Mouse (Mus musculus) hindbrain, embryonic 15.5 days (tissue): ENCODE results near the gene Ppp1r10. TPM values are rescaled to one million over a fixed set of nuclear protein-coding genes. Genes with fewer than 3 reads are reported as not detected.
"Not testable (repeated sequence)": the region's sequence is repeated elsewhere in the genome, so short reads cannot be mapped to it uniquely, and the experiment has no call there.

Experiments
- ATAC-seq: fragments of 200-750 bp; cut with Nextera tagmentation; 2 replicates; pipeline ENCODE4 v1.8.0; 2017; ENCODE audit warnings: low read depth, moderate number of reproducible peaks, moderate TSS enrichment; ENCODE audit not compliant: low FRiP score
- H3K27ac ChIP-seq: fragments of 300-500 bp; sonication (generic); replicated peaks from 2 replicates; pipeline ENCODE4 v1.5.1; 2015; ENCODE audit warnings: mild to moderate bottlenecking, inconsistent platforms
- H3K27me3 ChIP-seq: fragments of 300-500 bp; sonication (generic); 2 replicates; pipeline ENCODE4 v1.6.1; 2015; ENCODE audit warnings: control low read depth, inconsistent platforms
- H3K36me3 ChIP-seq: fragments of 300-500 bp; sonication (generic); 2 replicates; pipeline ENCODE4 v1.6.1; 2015; ENCODE audit warnings: control low read depth, inconsistent platforms
- H3K4me1 ChIP-seq: fragments of 300-500 bp; sonication (generic); replicated peaks from 2 replicates; pipeline ENCODE4 v1.6.1; 2015; ENCODE audit warnings: control low read depth, inconsistent platforms
- H3K4me2 ChIP-seq: fragments of 300-500 bp; sonication (generic); 2 replicates; pipeline ENCODE4 v1.6.1; 2015; ENCODE audit warnings: moderate library complexity, mild to moderate bottlenecking, inconsistent platforms
- H3K4me3 ChIP-seq: fragments of 300-500 bp; sonication (generic); 2 replicates; pipeline ENCODE4 v1.5.1; 2015; ENCODE audit warnings: mild to moderate bottlenecking, inconsistent platforms
- H3K9ac ChIP-seq: fragments of 300-500 bp; sonication (generic); 2 replicates; pipeline ENCODE4 v1.6.1; 2015; ENCODE audit warnings: inconsistent platforms
- H3K9me3 ChIP-seq: fragments of 300-500 bp; sonication (generic); 2 replicates; pipeline ENCODE4 v1.6.1; 2016; ENCODE audit warnings: control low read depth, inconsistent platforms
- WGBS: fragments of 180-500 bp; shearing (Covaris S2); methylation state at CpG from one replicate; pipeline ENCODE4 v1.1.7; 2015; 5-methylcytosine and 5-hydroxymethylcytosine counted together
- polyA plus RNA-seq: library from polyadenylated mRNA; unstranded; fragments of >200 nt; fragmentation: Nextera tagmentation; extraction: Ambion mirVana; gene quantifications from 2 replicates; pipeline ENCODE4 v1.2.1, GENCODE M21; 2015

Ppp1r10 gene
- polyA plus RNA-seq, 1 experiment from 2014 or later: 43.0 TPM

GRCm38 (mm10) chr17:35920862-35921562 is 4.8 kb downstream of the Ppp1r10 start:
- ATAC-seq: no peak
- H3K36me3 ChIP-seq: peaks cover 25% of the 10 kb centered on the region
- H3K27me3 ChIP-seq: no peaks in the 10 kb centered on the region
- no peak overlapping the region for H3K9ac ChIP-seq
- peak overlapping the region; percentile 98 for H3K27ac ChIP-seq
- H3K9me3 ChIP-seq: no peaks in the 10 kb centered on the region
- peak overlapping the region; percentile 78 for H3K4me2 ChIP-seq
- 69% methylated on average over 5 of the region's 5 CpGs for WGBS
- peaks cover 35% of the 10 kb centered on the region for H3K4me1 ChIP-seq
- H3K4me3 ChIP-seq: no peak overlapping the region

- H3K4me1 ChIP-seq: peaks cover 35% of the 10 kb centered on the region
- no peak overlapping the region for H3K4me3 ChIP-seq
- peaks cover 32% of the 10 kb centered on the region for H3K36me3 ChIP-seq
- no peak for ATAC-seq
- H3K4me2 ChIP-seq: no peak overlapping the region
- no peaks in the 10 kb centered on the region for H3K27me3 ChIP-seq
- no peaks in the 10 kb centered on the region for H3K9me3 ChIP-seq
- H3K27ac ChIP-seq: peak overlapping the region; percentile 98
- 81% methylated on average over 4 of the region's 4 CpGs for WGBS
- H3K9ac ChIP-seq: no peak overlapping the region
Measured at GRCm38 (mm10) chr17:35921710-35922109, 5.5 kb downstream of the Ppp1r10 start.

GRCm38 (mm10) chr17:35922566-35922965 is 6.3 kb downstream of the Ppp1r10 start:
- Histone ChIP-seq H3K9ac (no peak overlapping the region), H3K4me1 (peaks cover 35% of the 10 kb centered on the region), H3K27me3 (no peaks in the 10 kb centered on the region), H3K36me3 (peaks cover 38% of the 10 kb centered on the region), H3K4me3 (no peak overlapping the region), H3K27ac (0 out of 2 replicates have a peak overlapping the region, but pooled peaks have one; percentile 15), H3K4me2 (no peak overlapping the region), H3K9me3 (no peaks in the 10 kb centered on the region)
- 88% methylated on average over 3 of the region's 3 CpGs for WGBS
- no peak for ATAC-seq

GRCm38 (mm10) chr17:35923281-35923680 is 7.0 kb downstream of the Ppp1r10 start:
- peaks cover 35% of the 10 kb centered on the region for H3K4me1 ChIP-seq

GRCm38 (mm10) chr17:35927471-35927870 is 11.2 kb downstream of the Ppp1r10 start:
- peaks cover 2% of the 10 kb centered on the region for H3K4me1 ChIP-seq
- no peak overlapping the region for H3K4me2 ChIP-seq
- no peak overlapping the region for H3K9ac ChIP-seq
- no peak for ATAC-seq
- H3K9me3 ChIP-seq: no peaks in the 10 kb centered on the region
- 64% methylated on average over 1 of the region's 1 CpGs for WGBS
- no peak overlapping the region for H3K4me3 ChIP-seq
- H3K36me3 ChIP-seq: peaks cover 72% of the 10 kb centered on the region
- no peak overlapping the region for H3K27ac ChIP-seq
- H3K27me3 ChIP-seq: no peaks in the 10 kb centered on the region

More at GRCm38 (mm10) chr17:35923281-35923680, 7.0 kb downstream of the Ppp1r10 start:
- WGBS: 94% methylated on average over 4 of the region's 4 CpGs
- Histone ChIP-seq H3K27ac (no peak overlapping the region), H3K27me3 (no peaks in the 10 kb centered on the region), H3K4me2 (no peak overlapping the region), H3K4me3 (no peak overlapping the region), H3K9ac (no peak overlapping the region), H3K36me3 (peaks cover 45% of the 10 kb centered on the region), H3K9me3 (no peaks in the 10 kb centered on the region)
- ATAC-seq: no peak

- no peaks in the 10 kb centered on the region for H3K27me3 ChIP-seq
- H3K9ac ChIP-seq: no peak overlapping the region
- H3K9me3 ChIP-seq: no peaks in the 10 kb centered on the region
- no peaks in the 10 kb centered on the region for H3K4me1 ChIP-seq
- H3K4me3 ChIP-seq: no peak overlapping the region
- no peak overlapping the region for H3K4me2 ChIP-seq
- ATAC-seq: no peak
- peaks cover 61% of the 10 kb centered on the region for H3K36me3 ChIP-seq
- no peak overlapping the region for H3K27ac ChIP-seq
- 95% methylated on average over 2 of the region's 2 CpGs for WGBS
Measured at GRCm38 (mm10) chr17:35929534-35929933, 13.3 kb downstream of the Ppp1r10 start.

- 97% methylated on average over 12 of the region's 12 CpGs for WGBS
- no peak overlapping the region for H3K4me3 ChIP-seq
- no peaks in the 10 kb centered on the region for H3K4me1 ChIP-seq
- H3K36me3 ChIP-seq: peaks cover 50% of the 10 kb centered on the region
- 0 out of 2 replicates have a peak, but pooled peaks have one; percentile 21 for ATAC-seq
- no peak overlapping the region for H3K4me2 ChIP-seq
- no peaks in the 10 kb centered on the region for H3K9me3 ChIP-seq
- H3K27ac ChIP-seq: no peak overlapping the region
- no peaks in the 10 kb centered on the region for H3K27me3 ChIP-seq
- H3K9ac ChIP-seq: no peak overlapping the region
Measured at GRCm38 (mm10) chr17:35930627-35931026, 14.4 kb downstream of the Ppp1r10 start.

- H3K4me2 ChIP-seq: no peak overlapping the region
- no peak overlapping the region for H3K9ac ChIP-seq
- H3K36me3 ChIP-seq: peaks cover 34% of the 10 kb centered on the region
- H3K9me3 ChIP-seq: no peaks in the 10 kb centered on the region
- no peak overlapping the region for H3K27ac ChIP-seq
- ATAC-seq: no peak
- 89% methylated on average over 4 of the region's 4 CpGs for WGBS
- no peak overlapping the region for H3K4me3 ChIP-seq
- H3K4me1 ChIP-seq: no peaks in the 10 kb centered on the region
- no peaks in the 10 kb centered on the region for H3K27me3 ChIP-seq
Measured at GRCm38 (mm10) chr17:35932608-35933007, 16.4 kb downstream of the Ppp1r10 start.

- H3K9ac ChIP-seq, H3K27ac ChIP-seq, H3K4me1 ChIP-seq, H3K4me2 ChIP-seq, H3K4me3 ChIP-seq, H3K9me3 ChIP-seq, ATAC-seq, H3K36me3 ChIP-seq, H3K27me3 ChIP-seq: not testable (repeated sequence)
- 87% methylated on average over 14 of the region's 14 CpGs for WGBS
Measured at GRCm38 (mm10) chr17:35935763-35936162, 19.5 kb downstream of the Ppp1r10 start.

GRCm38 (mm10) chr17:35937700-35938348 is 21.6 kb downstream of the Ppp1r10 start:
- H3K4me1 ChIP-seq: no peaks in the 10 kb centered on the region
- no peak overlapping the region for H3K4me3 ChIP-seq
- no peaks in the 10 kb centered on the region for H3K27me3 ChIP-seq
- H3K9me3 ChIP-seq: no peaks in the 10 kb centered on the region
- no peak overlapping the region for H3K9ac ChIP-seq
- 52% methylated on average over 2 of the region's 2 CpGs for WGBS
- no peaks in the 10 kb centered on the region for H3K36me3 ChIP-seq
- H3K4me2 ChIP-seq: no peak overlapping the region
- ATAC-seq: peak; percentile 84; the same call in 1 of the 2 replicates
- no peak overlapping the region for H3K27ac ChIP-seq

GRCm38 (mm10) chr17:35939108-35939507 is 22.9 kb downstream of the Ppp1r10 start:
- H3K4me1 ChIP-seq: no peaks in the 10 kb centered on the region
- H3K9me3 ChIP-seq: no peaks in the 10 kb centered on the region
- no peak overlapping the region for H3K27ac ChIP-seq
- no peak overlapping the region for H3K9ac ChIP-seq
- ATAC-seq: no peak
- H3K4me3 ChIP-seq: no peak overlapping the region
- no peaks in the 10 kb centered on the region for H3K36me3 ChIP-seq
- no peaks in the 10 kb centered on the region for H3K27me3 ChIP-seq
- WGBS: 58% methylated on average over 2 of the region's 2 CpGs
- H3K4me2 ChIP-seq: no peak overlapping the region

GRCm38 (mm10) chr17:35939941-35940340 is 23.7 kb downstream of the Ppp1r10 start:
- Histone ChIP-seq H3K36me3 (no peaks in the 10 kb centered on the region), H3K4me1 (no peaks in the 10 kb centered on the region), H3K27ac (no peak overlapping the region), H3K9me3 (no peaks in the 10 kb centered on the region), H3K4me3 (no peak overlapping the region), H3K27me3 (no peaks in the 10 kb centered on the region), H3K9ac (no peak overlapping the region), H3K4me2 (no peak overlapping the region)
- WGBS: 60% methylated on average over 1 of the region's 1 CpGs
- ATAC-seq: no peak
